Mouse (Mus musculus) liver, postnatal 0 days (tissue): ENCODE measurements around the gene Tdpoz1. TPM values are rescaled to one million over a fixed set of nuclear protein-coding genes. Genes with fewer than 3 reads are reported as not detected.

Experiments
- polyA plus RNA-seq: library from polyadenylated mRNA; unstranded; fragments of >200 nt; fragmentation: Nextera tagmentation; extraction: Ambion mirVana; gene quantifications from 2 replicates; pipeline ENCODE4 v1.2.1, GENCODE M21; 2015

The Tdpoz1 gene
- polyA plus RNA-seq, 1 experiment from 2014 or later: not detected

Other genes starting within 250 kb of the Tdpoz1 start
- 0.06 TPM in 2 replicates for gene Tchh, start 234.0 kb downstream of the Tdpoz1 start, polyA plus RNA-seq
- not detected in 2 replicates for gene Tchhl1, start 207.6 kb downstream of the Tdpoz1 start, polyA plus RNA-seq
- gene S100a11, start 155.8 kb downstream of the Tdpoz1 start, polyA plus RNA-seq: 330 and 336 TPM in 2 replicates
- 75.4 and 82.0 TPM in 2 replicates for gene S100a10, start 121.2 kb downstream of the Tdpoz1 start, polyA plus RNA-seq
- gene Tdpoz2, start 23.6 kb downstream of the Tdpoz1 start, polyA plus RNA-seq: not detected in 2 replicates
- not detected in 2 replicates for gene Gm37596, start 16.8 kb upstream of the Tdpoz1 start, polyA plus RNA-seq
- gene Gm5773, start 96.7 kb upstream of the Tdpoz1 start, polyA plus RNA-seq: not detected in 2 replicates
- gene Tdpoz4, start 120.1 kb upstream of the Tdpoz1 start, polyA plus RNA-seq: not detected in 2 replicates
- gene Tdpoz3, start 149.7 kb upstream of the Tdpoz1 start, polyA plus RNA-seq: not detected in 2 replicates